In genomic region chr11:44356171-44356570, GRCm38 (mm10) we compare ENCODE assay signal across 28 mouse cellular contexts. TPM values are rescaled to one million over a fixed set of nuclear protein-coding genes. Genes with fewer than 3 reads are reported as not detected.
A peak's percentile ranks its signal among the peaks of the same experiment; 100 is the strongest.
DNase-seq lines count a peak whose midpoint lies in the region; ATAC-seq and TF ChIP-seq lines count a peak whose summit lies in the region.
"Had no signal": no experiment of that assay in that cellular context is flagged by ENCODE, and none has a peak within 500 bp of the region (broad histone marks: within the 10 kb centered on the region; RNA-seq: fewer than 3 reads in every experiment).

No protein-coding gene starts in this region.

- H3ac ChIP-seq in C2C12 (ENCODE audit: control insufficient read depth, insufficient read length, low read depth), result no peak overlapping the region

- H3K4me3 ChIP-seq in C2C12 (ENCODE audit: insufficient read depth, poor library complexity, severe bottlenecking), result no peak overlapping the region
- H3K4me3 ChIP-seq: embryonic facial prominence, embryonic 10.5 days; embryonic facial prominence, embryonic 12.5 days; forebrain, embryonic 13.5 days; forebrain, embryonic 15.5 days had no signal

- intact Hi-C loops in gastrocnemius, postnatal 14 days (cut with DNase I; ENCODE audit: low total_unique reads), result no loop called here

- H3K79me3 ChIP-seq in C2C12 (ENCODE audit: low read depth), result no peaks in the 10 kb centered on the region

- peak; percentile 90 for ATAC-seq in common myeloid progenitor, adult 5-6 weeks (replicated peaks; ENCODE audit: low read depth, poor library complexity, severe bottlenecking)
- ATAC-seq in hematopoietic stem cell, adult 5-6 weeks (replicated peaks in 1 of 2; ENCODE audit: insufficient read depth in 1 of 2, low FRiP score in 2 of 2, low TSS enrichment in 1 of 2, low read depth in 1 of 2, poor library complexity in 2 of 2, severe bottlenecking in 2 of 2), result peak; percentile 21 to 32; a peak in 1 of 4 replicates
- ATAC-seq in megakaryocyte progenitor cell, adult 5-6 weeks (replicated peaks; ENCODE audit: poor library complexity), result peak; percentile 84
- ATAC-seq: activated CD4-positive, CD25-positive, alpha-beta regulatory T cell, adult 4 months; forebrain, embryonic 13.5 days; forebrain, embryonic 15.5 days; forebrain, postnatal 0 days; Patski had no signal

- TF ChIP-seq CTCF in C2C12 (IDR thresholded peaks at IDR 0.05; ENCODE audit: control insufficient read depth, insufficient read depth, insufficient read length), result no peak

- no peak for DNase-seq in gastrocnemius, postnatal 14 days
- no peak for DNase-seq in layer of hippocampus, postnatal 14 days (ENCODE audit: low spot score in 2 of 2)
- DNase-seq in thymus, postnatal 36 days, result no peak
- no peak for DNase-seq in cerebellum, adult 8-10 months
- DNase-seq: adrenal gland, adult 8-10 months; adrenal gland, postnatal 14 days; adrenal gland, postnatal 36 days; B cell, adult 2 months; cerebellum, adult 11-12 months; cerebellum, adult 2 months; cerebellum, adult 9-11 months; cerebellum, postnatal 14 days; cerebellum, postnatal 36 days; forebrain, postnatal 0 days had no signal

- H3K36me3 ChIP-seq in C2C12 (ENCODE audit: control insufficient read depth, insufficient read depth), result no peaks in the 10 kb centered on the region
- H3K36me3 ChIP-seq: embryonic facial prominence, embryonic 10.5 days; embryonic facial prominence, embryonic 12.5 days; forebrain, embryonic 15.5 days; G1E had no signal

- H3K79me2 ChIP-seq in C2C12 (ENCODE audit: control insufficient read depth, insufficient read depth), result no peaks in the 10 kb centered on the region

- H3K27me3 ChIP-seq in C2C12 (ENCODE audit: control insufficient read depth, insufficient read depth, insufficient read length), result peaks cover 3% of the 10 kb centered on the region
- H3K27me3 ChIP-seq: embryonic facial prominence, embryonic 12.5 days; forebrain, embryonic 13.5 days; forebrain, embryonic 15.5 days had no signal

TF ChIP-seq in C2C12, 6 proteins besides CTCF, POLR2A, EP300 and RAD21:
- peak; percentile 18 for TF ChIP-seq CEBPB (IDR thresholded peaks at IDR 0.05; ENCODE audit: low read depth)
- no peak for TF ChIP-seq FOSL1 (IDR thresholded peaks at IDR 0.05; ENCODE audit: insufficient read depth, low read length, poor library complexity, severe bottlenecking)
- no peak for TF ChIP-seq MAX (IDR thresholded peaks at IDR 0.05)

RNA-seq across cellular contexts. Expression of gene Il12b, which starts 43.7 kb away (rescaled TPM):
- polyA plus RNA-seq in C2C12 (2012; fragmentation: generic; extraction: Trizol), result not detected
- not detected in 2 replicates for total RNA-seq in common myeloid progenitor, adult 5-6 weeks (2017)
- not detected in 2 replicates for total RNA-seq in hematopoietic stem cell, adult 5-6 weeks (2017)
- not detected in 2 replicates for total RNA-seq in megakaryocyte progenitor cell, adult 5-6 weeks (2015)
- not detected in 2 replicates for total RNA-seq in megakaryocyte progenitor cell, adult 5-6 weeks (2017)
- total RNA-seq in gastrocnemius, postnatal 14 days (2021), result not detected
- not detected for total RNA-seq in layer of hippocampus, postnatal 14 days (2021)
- total RNA-seq: adrenal gland, adult 18-20 months; adrenal gland, adult 8-10 months; adrenal gland, postnatal 14 days; adrenal gland, postnatal 36 days; forebrain, postnatal 0 days; G1E had no signal
- polyA plus RNA-seq: activated CD4-positive, CD25-positive, alpha-beta regulatory T cell, adult 4 months; cerebellum, adult 2 months; cortical plate, adult 2 months; embryonic facial prominence, embryonic 10.5 days; embryonic facial prominence, embryonic 12.5 days; forebrain, embryonic 11.5 days; forebrain, embryonic 13.5 days; forebrain, embryonic 15.5 days; forebrain, postnatal 0 days; G1E; Patski had no signal

Comparison
In these comparisons a context has a peak if more than half of its experiments do, and no peak if none do; other contexts are left out.
1. ATAC-seq: peak in every context shown above with its lines; median percentile 90 in common myeloid progenitor, adult 5-6 weeks; 84 in megakaryocyte progenitor cell, adult 5-6 weeks; 26 in hematopoietic stem cell, adult 5-6 weeks.